Mouse (Mus musculus) MEL (cell line): Measurements from ENCODE around the gene Slc25a22. TPM values are rescaled to one million over a fixed set of nuclear protein-coding genes. Genes with fewer than 3 reads are reported as not detected.

Experiments
- DNase-seq: peaks from one replicate; pipeline ENCODE4 v3.0.0; 2011; ENCODE audit warnings: low read depth, low spot score
- H3K27ac ChIP-seq: 2 replicates; pipeline ENCODE4 v1.5.1; 2012; ENCODE audit warnings: low read depth, mild to moderate bottlenecking, control low read depth, low read length, moderate library complexity; ENCODE audit not compliant: control insufficient read depth
- H3K27me3 ChIP-seq, 2 experiments: fragments of 150-350 bp in 1 of 2; sonication (generic) in 1 of 2; 2 replicates each; pipeline ENCODE4 v1.6.1; 2012; ENCODE audit warnings: low read length in 2 of 2, mild to moderate bottlenecking in 2 of 2, improper control_type of control experiment in 1 of 2, moderate library complexity in 1 of 2; ENCODE audit not compliant: insufficient read depth in 2 of 2, control insufficient read depth in 1 of 2
- H3K36me3 ChIP-seq, 2 experiments: 2 replicates each; pipeline ENCODE4 v1.6.1; 2012 to 2014; ENCODE audit warnings: low read length in 2 of 2, improper control_type of control experiment in 1 of 2, inconsistent platforms in 1 of 2, mild to moderate bottlenecking in 1 of 2; ENCODE audit not compliant: insufficient read depth in 2 of 2, control insufficient read depth in 1 of 2
- H3K4me1 ChIP-seq, 2 experiments: fragments of 150-350 bp in 1 of 2; sonication (generic) in 1 of 2; 2 replicates each; pipeline ENCODE4 v1.6.1; 2012; ENCODE audit warnings: low read length in 2 of 2, improper control_type of control experiment in 1 of 2, mild to moderate bottlenecking in 1 of 2; ENCODE audit not compliant: insufficient read depth in 2 of 2, control insufficient read depth in 1 of 2
- H3K4me3 ChIP-seq, 2 experiments: fragments of 150-350 bp in 1 of 2; sonication (generic) in 1 of 2; 2 replicates each; pipeline ENCODE4 v1.5.1; 2012; ENCODE audit warnings: low read depth in 2 of 2, low read length in 2 of 2, mild to moderate bottlenecking in 2 of 2, moderate library complexity in 2 of 2, control low read depth in 1 of 2, improper control_type of control experiment in 1 of 2; ENCODE audit not compliant: control insufficient read depth in 1 of 2, insufficient read depth in 1 of 2
- H3K79me2 ChIP-seq: 2 replicates; pipeline ENCODE4 v1.6.1; 2012; ENCODE audit warnings: mild to moderate bottlenecking, low read length, moderate library complexity; ENCODE audit not compliant: control insufficient read depth, poor library complexity, insufficient read depth
- H3K9ac ChIP-seq: 2 replicates; pipeline ENCODE4 v1.6.1; 2012; ENCODE audit warnings: low read depth, mild to moderate bottlenecking, control low read depth, low read length, moderate library complexity; ENCODE audit not compliant: control insufficient read depth, poor library complexity, severe bottlenecking
- H3K9me3 ChIP-seq: fragments of 150-350 bp; sonication (generic); replicated peaks from 2 replicates; pipeline ENCODE4 v1.6.1; 2012; ENCODE audit warnings: mild to moderate bottlenecking, low read length, improper control_type of control experiment, moderate library complexity; ENCODE audit not compliant: insufficient read depth
- BHLHE40 ChIP-seq: IDR thresholded peaks from 2 replicates; pipeline ENCODE4 v1.6.1; 2012; ENCODE audit warnings: low read depth, mild to moderate bottlenecking, inconsistent platforms, low read length, improper control_type of control experiment, borderline replicate concordance
- CHD2 ChIP-seq: IDR thresholded peaks from 2 replicates; pipeline ENCODE4 v1.6.1; 2011; ENCODE audit warnings: low read length, improper control_type of control experiment
- E2F4 ChIP-seq: IDR thresholded peaks from 2 replicates; pipeline ENCODE4 v1.6.1; 2011; ENCODE audit warnings: low read depth, low read length, improper control_type of control experiment, borderline replicate concordance
- EP300 ChIP-seq, 2 experiments: IDR thresholded peaks; 2 replicates each; pipeline ENCODE4 v1.6.1; 2011; ENCODE audit warnings: improper control_type of control experiment in 2 of 2, low read length in 2 of 2, low read depth in 1 of 2, mild to moderate bottlenecking in 1 of 2
- JUND ChIP-seq: IDR thresholded peaks from 2 replicates; pipeline ENCODE4 v1.6.1; 2011; ENCODE audit warnings: low read depth, mild to moderate bottlenecking, improper control_type of control experiment, low read length
- KAT2A ChIP-seq: conservative IDR thresholded peaks from 2 replicates; pipeline ENCODE4 v1.6.1; 2012; ENCODE audit warnings: low read depth, low read length, improper control_type of control experiment, inconsistent platforms
- MAX ChIP-seq: IDR thresholded peaks from 2 replicates; pipeline ENCODE4 v1.6.1; 2011; ENCODE audit warnings: low read length, improper control_type of control experiment
- MAZ ChIP-seq: IDR thresholded peaks from 2 replicates; pipeline ENCODE4 v1.6.1; 2012; ENCODE audit warnings: low read depth, mild to moderate bottlenecking, inconsistent platforms, low read length, improper control_type of control experiment
- MEF2A ChIP-seq: IDR thresholded peaks from 2 replicates; pipeline ENCODE4 v1.6.1; 2014; ENCODE audit warnings: low read depth, mild to moderate bottlenecking, inconsistent platforms, low read length, improper control_type of control experiment; ENCODE audit not compliant: poor library complexity, insufficient replicate concordance, severe bottlenecking; ENCODE audit errors: extremely low read depth
- MYB ChIP-seq: IDR thresholded peaks from 2 replicates; pipeline ENCODE4 v1.6.1; 2011; ENCODE audit warnings: mild to moderate bottlenecking, low read depth, low read length, improper control_type of control experiment
- MYC ChIP-seq: IDR thresholded peaks from 2 replicates; pipeline ENCODE4 v1.6.1; 2011; ENCODE audit warnings: low read depth, mild to moderate bottlenecking, low read length, improper control_type of control experiment, moderate library complexity
- NELFE ChIP-seq: IDR thresholded peaks from 2 replicates; pipeline ENCODE4 v1.6.1; 2011; ENCODE audit warnings: low read depth, low read length, improper control_type of control experiment
- POLR2A ChIP-seq, 2 experiments: IDR thresholded peaks; 2 replicates each; pipeline ENCODE4 v1.6.1; 2011 to 2012; ENCODE audit warnings: low read length in 2 of 2, mild to moderate bottlenecking in 2 of 2, control low read depth in 1 of 2, improper control_type of control experiment in 1 of 2, low read depth in 1 of 2, moderate library complexity in 1 of 2; ENCODE audit not compliant: control insufficient read depth in 1 of 2, insufficient read depth in 1 of 2, poor library complexity in 1 of 2
- POLR2AphosphoS2 ChIP-seq: IDR thresholded peaks from 2 replicates; pipeline ENCODE4 v1.6.1; 2011; ENCODE audit warnings: low read length, improper control_type of control experiment
- POLR2AphosphoS5 ChIP-seq: IDR thresholded peaks from 2 replicates; pipeline ENCODE4 v1.6.1; 2012; ENCODE audit warnings: low read depth, borderline replicate concordance, mild to moderate bottlenecking, inconsistent platforms, low read length, moderate library complexity, mixed read lengths
- SMC3 ChIP-seq: IDR thresholded peaks from 2 replicates; pipeline ENCODE4 v1.6.1; 2011; ENCODE audit warnings: low read depth, low read length, improper control_type of control experiment
- TAL1 ChIP-seq: IDR thresholded peaks from 2 replicates; pipeline ENCODE4 v1.6.1; 2012; ENCODE audit warnings: mild to moderate bottlenecking, inconsistent platforms, low read length, moderate library complexity, mixed read lengths
- TBP ChIP-seq: IDR thresholded peaks from 2 replicates; pipeline ENCODE4 v1.8.0; 2011; ENCODE audit warnings: low read depth, low read length, improper control_type of control experiment
- UBTF ChIP-seq: IDR thresholded peaks from 2 replicates; pipeline ENCODE4 v1.6.1; 2012; ENCODE audit warnings: low read depth, mild to moderate bottlenecking, inconsistent platforms, low read length, improper control_type of control experiment, moderate library complexity, borderline replicate concordance; ENCODE audit not compliant: insufficient read depth
- USF1 ChIP-seq: IDR thresholded peaks from 2 replicates; pipeline ENCODE4 v1.6.1; 2014; ENCODE audit warnings: low read depth, mild to moderate bottlenecking, inconsistent platforms, low read length, improper control_type of control experiment, moderate library complexity
- ZC3H11A ChIP-seq: IDR thresholded peaks from 2 replicates; pipeline ENCODE4 v1.6.1; 2012; ENCODE audit warnings: low read depth, mild to moderate bottlenecking, inconsistent platforms, low read length, improper control_type of control experiment
- ZKSCAN1 ChIP-seq: IDR thresholded peaks from 2 replicates; pipeline ENCODE4 v1.6.1; 2012; ENCODE audit warnings: low read depth, mild to moderate bottlenecking, inconsistent platforms, low read length, improper control_type of control experiment, moderate library complexity
- polyA plus RNA-seq, 2 experiments: library from polyadenylated mRNA; stranded (reverse) in 1 of 2; unstranded in 1 of 2; fragments of >175 nt in 1 of 2; fragments of >200 nt in 1 of 2; gene quantifications; 2 replicates each; pipeline versions ENCODE4 v1.2.1 to v1.2.4; 2012; ENCODE audit warnings: low replicate concordance in 2 of 2, low read depth in 1 of 2; ENCODE audit not compliant: insufficient read length in 2 of 2, insufficient read depth in 1 of 2, missing spikeins in 1 of 2
- total RNA-seq: library from RNA; depleted of rRNA; stranded (reverse); fragments of 300-350 nt; gene quantifications from 2 replicates; pipeline ENCODE4 v1.2.3, GENCODE M21; 2012

The Slc25a22 gene
- total and polyA plus RNA-seq, 3 experiments = 23.8 to 46.0 TPM; not detected in 1

GRCm38 (mm10) chr7:141465388-141466044, 27.8 kb upstream of the Slc25a22 start:
- Histone ChIP-seq H3K36me3 (peaks cover 0 to 9% of the 10 kb centered on the region in 2 experiments; a peak in 2 of 4 replicates), H3K79me2 (peaks cover 9% of the 10 kb centered on the region), H3K27ac (no peak overlapping the region), H3K9me3 (no peaks in the 10 kb centered on the region), H3K27me3 (no peaks in the 10 kb centered on the region), H3K9ac (no peak overlapping the region), H3K4me1 (peaks cover 5 to 25% of the 10 kb centered on the region in 2 experiments), H3K4me3 (0 out of 4 replicates have a peak overlapping the region, but pooled peaks of 1 of the 2 experiments have one; percentile 13)
- TF ChIP-seq NELFE = no peak
- peak in 1 of 2 experiments; percentile 25; a peak in 1 of 4 replicates for TF ChIP-seq EP300 (IDR thresholded peaks at IDR 0.05; ENCODE audit: low read depth in 1 of 2, low read length in 2 of 2)
- peak; percentile 68 for DNase-seq

GRCm38 (mm10) chr7:141464603-141465201, 27.0 kb upstream of the Slc25a22 start:
- peaks cover 6% of the 10 kb centered on the region for H3K79me2 ChIP-seq
- no peak overlapping the region for H3K27ac ChIP-seq
- H3K4me3 ChIP-seq = peak overlapping the region; percentile 25 to 29; a peak in 2 of 4 replicates
- H3K4me1 ChIP-seq = peaks cover 5 to 25% of the 10 kb centered on the region in 2 experiments
- H3K36me3 ChIP-seq = peaks cover 0 to 8% of the 10 kb centered on the region in 2 experiments; a peak in 2 of 4 replicates
- no peaks in the 10 kb centered on the region for H3K27me3 ChIP-seq
- TF ChIP-seq E2F4 (no peak), MAZ (no peak), MYC (no peak), MAX (no peak), JUND (no peak)
- no peaks in the 10 kb centered on the region for H3K9me3 ChIP-seq
- DNase-seq = peak; percentile 45
- H3K9ac ChIP-seq = peak overlapping the region; percentile 45

- Histone ChIP-seq H3K9ac (no peak overlapping the region), H3K4me3 (no peak overlapping the region; a peak in 1 of 4 replicates)
- TF ChIP-seq BHLHE40 (no peak), TAL1 (no peak), SMC3 (no peak), ZC3H11A (no peak), MEF2A (no peak), KAT2A (no peak), POLR2A (IDR thresholded peaks at IDR 0.05; ENCODE audit: control insufficient read depth in 1 of 2, insufficient read depth in 1 of 2, low read depth in 1 of 2, low read length in 2 of 2, poor library complexity in 1 of 2) (no peak), USF1 (no peak), MYB (no peak), ZKSCAN1 (no peak), NELFE (no peak), POLR2AphosphoS2 (no peak), TBP (no peak), MYC (no peak), UBTF (no peak), POLR2AphosphoS5 (no peak), CHD2 (no peak)
These were observed 26.3 kb upstream of the Slc25a22 start for GRCm38 (mm10) chr7:141463824-141464602.

More at GRCm38 (mm10) chr7:141463824-141464602, 26.3 kb upstream of the Slc25a22 start:
- H3K27me3 ChIP-seq = no peaks in the 10 kb centered on the region
- peaks cover 0 to 3% of the 10 kb centered on the region in 2 experiments; a peak in 2 of 4 replicates for H3K36me3 ChIP-seq
- peaks cover 1% of the 10 kb centered on the region; the same call in 1 of the 2 replicates for H3K79me2 ChIP-seq
- no peaks in the 10 kb centered on the region for H3K9me3 ChIP-seq
- no peak for DNase-seq
- peaks cover 5 to 20% of the 10 kb centered on the region in 2 experiments for H3K4me1 ChIP-seq
- no peak overlapping the region for H3K27ac ChIP-seq
